Mouse (Mus musculus): ENCODE data around the gene Scg2. TPM values are rescaled to one million over a fixed set of nuclear protein-coding genes. Genes with fewer than 3 reads are reported as not detected.

The Scg2 gene
- total and polyA plus RNA-seq, 3 experiments = not detected

DNA sequence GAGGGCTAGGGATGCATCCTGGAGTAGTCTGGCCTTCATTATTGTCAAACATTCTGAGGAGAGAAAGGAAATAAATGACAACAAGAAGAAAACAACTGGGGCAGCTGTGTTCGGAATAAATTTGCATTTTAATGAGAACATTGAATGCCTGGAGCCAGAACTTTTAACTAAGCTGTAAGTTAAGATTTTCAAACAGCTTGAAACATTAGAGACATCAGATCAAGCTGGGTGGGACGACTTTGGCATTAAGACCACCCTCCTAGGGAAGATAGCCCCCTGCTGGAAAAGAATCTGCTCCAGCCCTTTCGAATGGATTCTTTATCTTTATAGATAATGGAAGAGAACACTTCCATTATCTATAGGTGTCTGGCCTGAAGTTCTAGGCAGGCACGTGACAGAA, 14.2 kb upstream of the Scg2 start:
- Histone ChIP-seq H3K27ac (no peak overlapping the region), H3K27me3 (ENCODE audit: control insufficient read depth, insufficient read depth, low read length) (no peaks in the 10 kb centered on the region; the same call in 1 of the 2 replicates), H3K4me3 (no peak overlapping the region), H3K79me2 (replicated peaks; ENCODE audit: control insufficient read depth, insufficient read depth, low read length) (no peaks in the 10 kb centered on the region), H3K36me3 (ENCODE audit: control insufficient read depth, insufficient read depth, low read length) (no peaks in the 10 kb centered on the region), H3K9ac (ENCODE audit: low read depth, low read length) (no peak overlapping the region), H3K4me1 (ENCODE audit: control insufficient read depth, insufficient read depth, low read length) (no peaks in the 10 kb centered on the region)
- no peak for TF ChIP-seq EP300 (IDR thresholded peaks at IDR 0.05; ENCODE audit: insufficient read depth, low read depth, low read length)
- TF ChIP-seq POLR2A (IDR thresholded peaks at IDR 0.05; ENCODE audit: insufficient read depth, low read depth, low read length) = no peak
- TF ChIP-seq CTCF (IDR thresholded peaks at IDR 0.05) = no peak
- 21% methylated on average over 4 of the region's 4 CpGs for WGBS
- intact Hi-C loops (cut with DNase I) = no loop called here
- no peak for DNase-seq

DNA sequence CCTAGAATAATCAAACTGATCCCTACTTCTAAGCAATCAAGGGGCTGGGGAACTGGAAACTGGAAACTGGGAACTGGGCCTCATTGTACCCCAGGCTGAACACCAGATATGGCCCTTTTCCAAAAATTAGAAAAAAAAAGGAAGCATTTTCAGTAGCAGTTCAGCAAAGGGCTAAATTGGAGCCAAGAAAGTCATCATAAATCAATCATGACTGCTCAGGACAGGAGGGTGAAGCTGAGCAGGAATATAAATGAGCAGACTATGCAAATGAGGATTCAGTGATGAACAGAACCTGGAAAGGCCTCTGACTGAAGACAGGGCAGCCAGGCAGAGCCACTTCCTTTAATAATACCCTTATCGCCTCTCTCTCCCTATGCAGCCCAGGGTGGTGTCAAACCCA, 12.4 kb upstream of the Scg2 start:
- Histone ChIP-seq H3K27ac (no peak overlapping the region), H3K9ac (ENCODE audit: low read depth, low read length) (no peak overlapping the region), H3K36me3 (ENCODE audit: control insufficient read depth, insufficient read depth, low read length) (no peaks in the 10 kb centered on the region), H3K4me1 (ENCODE audit: control insufficient read depth, insufficient read depth, low read length) (no peaks in the 10 kb centered on the region), H3K79me2 (replicated peaks; ENCODE audit: control insufficient read depth, insufficient read depth, low read length) (no peaks in the 10 kb centered on the region), H3K4me3 (no peak overlapping the region), H3K27me3 (ENCODE audit: control insufficient read depth, insufficient read depth, low read length) (no peaks in the 10 kb centered on the region; the same call in 1 of the 2 replicates)
- no peak for TF ChIP-seq CTCF (IDR thresholded peaks at IDR 0.05)
- TF ChIP-seq EP300 (IDR thresholded peaks at IDR 0.05; ENCODE audit: insufficient read depth, low read depth, low read length) = no peak
- TF ChIP-seq POLR2A (IDR thresholded peaks at IDR 0.05; ENCODE audit: insufficient read depth, low read depth, low read length) = no peak
- DNase-seq = no peak
- intact Hi-C loops (cut with DNase I) = no loop called here
- WGBS = 63% methylated on average over 1 of the region's 1 CpGs

DNA sequence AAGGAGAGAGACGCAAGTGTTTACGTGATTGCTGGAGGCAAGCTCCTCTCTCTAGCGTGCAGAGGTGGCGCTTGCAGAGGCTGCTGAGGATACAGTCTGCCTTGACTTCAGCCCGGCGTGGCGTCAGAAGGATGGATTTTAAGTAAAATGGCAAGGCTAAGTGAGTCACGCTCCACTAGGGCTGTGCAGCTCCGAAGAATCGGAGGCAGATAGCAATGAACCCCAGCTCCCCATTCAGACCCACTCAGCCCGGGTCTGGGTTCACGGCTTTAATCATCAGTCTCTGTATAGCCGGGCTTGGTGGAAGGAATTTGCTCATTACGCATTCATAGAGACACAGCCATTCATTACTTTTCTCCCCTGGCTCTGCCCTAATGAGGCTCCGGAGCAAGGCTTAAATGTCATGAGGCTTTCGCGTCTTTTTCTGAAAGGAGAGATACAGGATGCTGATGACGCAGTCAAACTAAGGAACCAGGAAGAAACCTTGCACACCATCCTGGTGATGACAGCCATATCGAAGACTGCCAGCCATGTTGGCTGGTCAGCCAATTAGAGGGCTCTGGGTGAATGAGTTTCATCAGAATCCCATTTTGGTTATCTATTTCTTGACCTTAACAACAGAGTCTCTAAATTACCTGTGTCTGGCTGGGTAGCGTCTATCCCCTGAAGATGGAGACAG, 10.6 kb upstream of the Scg2 start:
- no peaks in the 10 kb centered on the region for H3K36me3 ChIP-seq (ENCODE audit: control insufficient read depth, insufficient read depth, low read length)
- H3K4me1 ChIP-seq (ENCODE audit: control insufficient read depth, insufficient read depth, low read length) = no peaks in the 10 kb centered on the region
- TF ChIP-seq EP300 (IDR thresholded peaks at IDR 0.05; ENCODE audit: insufficient read depth, low read depth, low read length) (no peak), CTCF (IDR thresholded peaks at IDR 0.05) (no peak), POLR2A (IDR thresholded peaks at IDR 0.05; ENCODE audit: insufficient read depth, low read depth, low read length) (no peak)
- DNase-seq = no peak
- no peak overlapping the region for H3K4me3 ChIP-seq
- WGBS = 20% methylated on average over 20 of the region's 20 CpGs
- H3K9ac ChIP-seq (ENCODE audit: low read depth, low read length) = no peak overlapping the region
- no peak overlapping the region for H3K27ac ChIP-seq
- intact Hi-C loops (cut with DNase I) = no loop called here
- no peaks in the 10 kb centered on the region; the same call in 1 of the 2 replicates for H3K27me3 ChIP-seq (ENCODE audit: control insufficient read depth, insufficient read depth, low read length)
- H3K79me2 ChIP-seq (replicated peaks; ENCODE audit: control insufficient read depth, insufficient read depth, low read length) = no peaks in the 10 kb centered on the region

DNA sequence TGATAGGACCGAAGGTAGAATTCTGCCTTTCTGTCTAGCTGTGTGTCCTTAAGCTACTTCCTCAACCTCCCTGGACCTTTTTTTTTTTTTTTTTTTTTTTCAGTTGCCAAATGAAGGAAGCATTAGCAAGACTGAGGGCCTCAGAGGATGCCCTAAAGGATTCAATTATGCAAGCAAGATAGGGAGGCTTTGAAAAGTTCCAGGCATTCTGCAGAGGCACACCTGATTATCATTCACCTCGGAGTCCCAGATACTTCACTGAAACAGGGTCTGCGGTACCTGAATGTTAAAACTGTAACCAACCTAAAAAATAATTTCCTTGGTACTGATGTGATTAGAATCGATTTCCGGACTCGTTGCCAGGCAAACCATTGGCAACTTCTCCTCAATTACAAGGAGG, 10.0 kb upstream of the Scg2 start:
- intact Hi-C loops (cut with DNase I) = no loop called here

DNA sequence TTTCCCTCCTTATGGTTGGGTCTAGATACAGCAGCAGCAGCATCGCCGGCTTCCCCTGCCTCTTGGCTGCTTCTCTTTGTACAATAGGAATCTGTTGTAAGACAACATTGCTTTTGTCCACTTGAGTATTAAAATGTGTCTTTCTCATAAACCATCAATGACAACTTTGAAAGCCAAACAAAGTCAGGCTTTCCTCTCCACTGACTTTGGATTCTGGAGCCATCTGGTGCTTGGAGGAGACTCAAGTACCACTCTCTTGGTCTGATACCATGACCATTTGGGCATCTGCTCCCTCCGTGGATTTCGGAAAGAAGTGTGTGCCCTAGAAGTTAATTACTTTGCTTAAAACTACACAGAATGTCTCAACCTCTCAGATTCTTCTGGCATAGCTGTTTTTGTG, 5.7 kb upstream of the Scg2 start:
- Histone ChIP-seq H3K4me1 (ENCODE audit: control insufficient read depth, insufficient read depth, low read length) (no peaks in the 10 kb centered on the region), H3K4me3 (no peak overlapping the region), H3K79me2 (replicated peaks; ENCODE audit: control insufficient read depth, insufficient read depth, low read length) (no peaks in the 10 kb centered on the region), H3K36me3 (ENCODE audit: control insufficient read depth, insufficient read depth, low read length) (no peaks in the 10 kb centered on the region), H3K27ac (no peak overlapping the region), H3K27me3 (ENCODE audit: control insufficient read depth, insufficient read depth, low read length) (no peaks in the 10 kb centered on the region; the same call in 1 of the 2 replicates), H3K9ac (ENCODE audit: low read depth, low read length) (no peak overlapping the region)
- 75% methylated on average over 4 of the region's 4 CpGs for WGBS
- no peak for DNase-seq
- intact Hi-C loops (cut with DNase I) = no loop called here
- TF ChIP-seq POLR2A (IDR thresholded peaks at IDR 0.05; ENCODE audit: insufficient read depth, low read depth, low read length) (no peak), EP300 (IDR thresholded peaks at IDR 0.05; ENCODE audit: insufficient read depth, low read depth, low read length) (no peak), CTCF (IDR thresholded peaks at IDR 0.05) (no peak)

More for the DNA sequence above, 10.0 kb upstream of the Scg2 start:
- Histone ChIP-seq H3K79me2 (replicated peaks; ENCODE audit: control insufficient read depth, insufficient read depth, low read length) (no peaks in the 10 kb centered on the region), H3K4me1 (ENCODE audit: control insufficient read depth, insufficient read depth, low read length) (no peaks in the 10 kb centered on the region), H3K9ac (ENCODE audit: low read depth, low read length) (no peak overlapping the region), H3K27me3 (ENCODE audit: control insufficient read depth, insufficient read depth, low read length) (no peaks in the 10 kb centered on the region; the same call in 1 of the 2 replicates), H3K27ac (no peak overlapping the region), H3K36me3 (ENCODE audit: control insufficient read depth, insufficient read depth, low read length) (no peaks in the 10 kb centered on the region), H3K4me3 (no peak overlapping the region)
- TF ChIP-seq POLR2A (IDR thresholded peaks at IDR 0.05; ENCODE audit: insufficient read depth, low read depth, low read length) = no peak
- TF ChIP-seq CTCF (IDR thresholded peaks at IDR 0.05) = no peak
- no peak for TF ChIP-seq EP300 (IDR thresholded peaks at IDR 0.05; ENCODE audit: insufficient read depth, low read depth, low read length)
- DNase-seq = no peak
- 21% methylated on average over 6 of the region's 6 CpGs for WGBS

DNA sequence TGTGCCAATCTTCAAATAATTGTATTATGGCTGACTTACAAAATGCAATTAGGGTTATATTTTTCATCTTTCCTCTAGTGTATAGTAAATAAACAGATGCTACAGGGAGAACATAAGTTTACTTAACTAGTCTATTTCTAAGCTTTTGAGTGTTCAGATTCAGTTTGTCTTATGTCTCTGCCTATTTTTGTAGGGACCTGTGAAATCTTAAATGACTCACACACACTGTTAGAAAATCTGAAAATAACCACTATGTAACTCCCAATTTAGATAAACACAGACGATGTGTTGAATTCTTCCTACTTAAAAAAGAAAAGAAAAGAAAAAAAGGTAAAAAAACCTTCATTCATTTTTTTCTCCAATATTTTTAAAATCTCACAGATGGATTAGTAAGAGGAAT, 2.2 kb downstream of the Scg2 start:
- no peaks in the 10 kb centered on the region for H3K36me3 ChIP-seq (ENCODE audit: control insufficient read depth, insufficient read depth, low read length)
- H3K79me2 ChIP-seq (replicated peaks; ENCODE audit: control insufficient read depth, insufficient read depth, low read length) = no peaks in the 10 kb centered on the region
- intact Hi-C loops (cut with DNase I) = no loop called here
- H3K4me1 ChIP-seq (ENCODE audit: control insufficient read depth, insufficient read depth, low read length) = no peaks in the 10 kb centered on the region
- H3K27me3 ChIP-seq (ENCODE audit: control insufficient read depth, insufficient read depth, low read length) = no peaks in the 10 kb centered on the region
- TF ChIP-seq POLR2A (IDR thresholded peaks at IDR 0.05; ENCODE audit: insufficient read depth, low read depth, low read length) (no peak), EP300 (IDR thresholded peaks at IDR 0.05; ENCODE audit: insufficient read depth, low read depth, low read length) (no peak), CTCF (IDR thresholded peaks at IDR 0.05) (no peak)
- DNase-seq = no peak
- 60% methylated on average over 1 of the region's 1 CpGs for WGBS
- H3K9ac ChIP-seq (ENCODE audit: low read depth, low read length) = no peak overlapping the region
- no peak overlapping the region for H3K27ac ChIP-seq
- no peak overlapping the region for H3K4me3 ChIP-seq

Data from heart, adult 2 months (tissue).